Mouse (Mus musculus) naive thymus-derived CD4-positive, alpha-beta T cell, adult 2 months (primary cell): ENCODE measurements around the gene Polg2.

Experiments
- DNase-seq: peaks from one replicate; pipeline ENCODE4 v3.0.0-alpha.2; 2011; ENCODE audit warnings: low read depth

Gene Polg2

DNA sequence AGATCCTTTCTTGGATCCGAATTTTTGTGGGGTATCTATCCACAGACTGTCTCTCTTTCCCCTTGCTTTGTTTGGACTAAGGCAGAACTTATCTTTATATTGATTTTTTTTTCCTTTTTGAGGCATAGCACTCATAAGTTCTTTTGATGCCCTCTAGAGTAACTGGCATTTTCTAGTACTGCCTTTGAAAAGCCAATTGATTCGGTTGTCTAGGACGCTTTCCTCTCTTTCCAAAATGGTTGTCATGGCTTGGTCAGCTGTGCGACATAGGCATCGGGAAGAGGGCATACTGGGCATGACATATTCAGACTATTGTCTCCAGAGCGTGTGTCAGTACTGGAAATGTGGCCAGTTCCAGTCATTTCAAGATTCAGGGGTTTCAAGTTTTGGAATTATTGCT, 10.3 kb upstream of the Polg2 start:
- peak; percentile 33 for DNase-seq

DNA sequence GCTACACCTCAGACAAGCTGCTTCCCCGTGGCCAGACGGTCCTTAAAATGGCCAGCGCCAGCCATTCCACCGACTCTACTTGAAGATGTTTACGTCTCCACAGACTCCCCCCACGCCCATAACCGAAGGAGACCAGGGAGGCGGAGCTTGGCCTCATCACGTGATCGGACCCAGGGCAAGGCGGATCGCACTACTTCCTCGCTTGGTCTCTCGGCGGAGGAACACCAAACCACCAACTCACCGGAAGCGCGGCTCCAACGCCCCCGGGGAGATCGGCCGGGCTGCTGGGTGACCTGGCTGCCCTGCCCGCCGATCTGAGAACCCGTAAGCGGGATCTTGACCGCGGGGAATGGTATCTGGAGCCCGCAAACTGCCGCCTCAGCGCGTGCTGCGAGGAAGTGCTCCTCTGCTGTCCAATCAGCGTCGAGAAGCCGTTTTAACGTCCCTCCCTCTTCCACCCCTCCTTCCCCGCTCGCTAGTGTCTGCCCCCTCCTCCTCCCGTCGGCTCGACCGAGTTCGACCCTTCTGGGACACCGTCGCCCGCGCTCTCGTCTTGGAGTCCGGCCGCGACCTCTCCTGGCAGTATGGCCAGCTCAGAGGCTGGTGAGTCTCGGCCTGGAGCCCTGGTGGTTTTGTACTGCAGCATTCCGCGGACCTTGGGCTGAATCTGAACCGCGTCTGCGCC, 9.6 kb upstream of the Polg2 start, which contains the start of the genes Ddx5 and Cep95:
Gene Ddx5, minus strand, starts transcription at position 411 of the 685 bp plus-strand sequence.
Gene Cep95, plus strand, starts transcription at position 478 of the 685 bp plus-strand sequence.
- peak; percentile 100 for DNase-seq

- DNase-seq: peak; percentile 99
These were observed 8.9 kb upstream of the Polg2 start for GRCm38 (mm10) chr11:106788026-106788774.

DNA sequence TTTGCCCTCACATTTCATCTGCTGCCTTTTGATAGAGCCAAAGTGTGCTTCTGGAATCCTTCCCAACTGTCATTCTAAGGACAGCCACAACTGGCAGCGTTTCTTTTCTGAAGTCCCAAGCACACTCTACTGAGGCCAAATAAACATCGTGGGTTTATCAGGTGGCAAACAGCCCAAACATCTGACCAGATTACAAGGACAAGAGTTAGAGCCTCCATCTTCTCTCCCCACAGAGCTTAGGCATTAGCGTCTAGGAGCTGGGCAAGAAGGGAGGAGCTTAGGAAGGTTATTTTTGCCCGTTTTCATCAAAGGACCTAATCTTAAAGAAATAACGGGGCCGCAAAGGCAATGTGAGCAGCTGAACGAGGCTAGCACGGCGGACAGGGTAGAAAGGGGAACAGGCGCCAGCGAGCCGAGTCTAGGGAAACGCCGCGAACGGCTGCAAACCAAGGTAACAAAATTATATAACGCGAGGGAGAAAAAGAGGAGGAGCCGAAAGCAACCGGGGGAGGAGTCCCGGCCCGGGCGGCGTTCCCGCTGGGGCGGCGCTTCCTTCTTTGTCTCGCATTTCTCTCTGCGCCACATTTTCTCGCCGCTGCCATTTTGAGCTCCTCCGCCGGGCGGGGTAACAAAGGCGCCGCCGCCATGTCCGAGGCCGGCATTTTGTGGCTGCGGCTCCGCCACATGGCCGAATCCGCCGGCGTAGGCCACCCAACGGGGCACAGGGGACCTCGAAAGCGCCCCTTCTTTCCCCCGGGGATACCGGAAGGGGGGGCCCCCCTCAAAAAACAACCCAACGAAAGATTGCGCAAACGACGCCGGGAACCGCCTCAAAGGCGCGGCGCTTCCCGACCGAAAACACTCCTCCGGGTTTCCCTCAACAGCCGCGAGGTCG, 8.0 kb upstream of the Polg2 start:
- peak; percentile 88 for DNase-seq

DNA sequence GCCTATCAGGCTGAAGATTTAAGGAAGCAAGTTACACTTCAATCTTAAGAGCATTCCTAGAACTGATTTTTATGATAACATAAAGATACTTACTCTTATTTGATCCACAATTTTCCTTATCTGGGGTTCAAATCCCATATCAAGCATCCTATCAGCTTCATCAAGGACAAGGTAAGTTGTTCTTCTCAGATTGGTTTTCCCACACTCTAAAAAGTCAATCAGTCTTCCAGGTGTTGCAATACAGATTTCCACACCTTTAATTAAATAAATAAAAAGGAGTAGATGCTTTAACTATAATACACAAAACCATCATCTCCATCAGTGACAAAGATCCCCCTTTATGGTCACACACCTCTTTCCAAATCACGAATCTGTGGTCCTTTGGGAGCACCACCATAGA, 5.7 kb upstream of the Polg2 start:
- DNase-seq: peak; percentile 55

DNA sequence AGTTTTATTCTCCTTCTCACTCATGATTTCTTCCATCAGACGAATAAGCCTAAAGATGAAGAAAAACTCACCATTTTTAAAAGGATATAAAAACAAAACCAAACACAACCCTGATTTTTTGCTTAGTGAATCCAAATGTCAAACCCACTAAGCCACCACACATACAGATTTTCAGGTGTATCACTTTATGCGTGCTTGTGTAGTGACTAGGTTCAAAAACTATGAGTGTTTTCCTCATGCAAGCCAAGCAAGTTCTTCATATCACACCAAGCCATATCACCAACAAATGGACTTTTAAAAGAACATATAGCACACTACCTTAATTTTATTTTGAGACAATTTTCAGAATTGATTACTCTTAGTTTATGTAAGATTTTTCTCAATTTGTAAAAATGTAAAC, 5.1 kb upstream of the Polg2 start:
- peak; percentile 62 for DNase-seq

GRCm38 (mm10) chr11:106782841-106783764, 3.8 kb upstream of the Polg2 start:
- peak; percentile 70 for DNase-seq

GRCm38 (mm10) chr11:106782271-106782670, 2.9 kb upstream of the Polg2 start:
- peak; percentile 63 for DNase-seq

- peak; percentile 68 for DNase-seq
These were observed 1.4 kb upstream of the Polg2 start for GRCm38 (mm10) chr11:106780590-106781220.

GRCm38 (mm10) chr11:106780089-106780425, 720 bp upstream of the Polg2 start:
- no peak for DNase-seq

DNA sequence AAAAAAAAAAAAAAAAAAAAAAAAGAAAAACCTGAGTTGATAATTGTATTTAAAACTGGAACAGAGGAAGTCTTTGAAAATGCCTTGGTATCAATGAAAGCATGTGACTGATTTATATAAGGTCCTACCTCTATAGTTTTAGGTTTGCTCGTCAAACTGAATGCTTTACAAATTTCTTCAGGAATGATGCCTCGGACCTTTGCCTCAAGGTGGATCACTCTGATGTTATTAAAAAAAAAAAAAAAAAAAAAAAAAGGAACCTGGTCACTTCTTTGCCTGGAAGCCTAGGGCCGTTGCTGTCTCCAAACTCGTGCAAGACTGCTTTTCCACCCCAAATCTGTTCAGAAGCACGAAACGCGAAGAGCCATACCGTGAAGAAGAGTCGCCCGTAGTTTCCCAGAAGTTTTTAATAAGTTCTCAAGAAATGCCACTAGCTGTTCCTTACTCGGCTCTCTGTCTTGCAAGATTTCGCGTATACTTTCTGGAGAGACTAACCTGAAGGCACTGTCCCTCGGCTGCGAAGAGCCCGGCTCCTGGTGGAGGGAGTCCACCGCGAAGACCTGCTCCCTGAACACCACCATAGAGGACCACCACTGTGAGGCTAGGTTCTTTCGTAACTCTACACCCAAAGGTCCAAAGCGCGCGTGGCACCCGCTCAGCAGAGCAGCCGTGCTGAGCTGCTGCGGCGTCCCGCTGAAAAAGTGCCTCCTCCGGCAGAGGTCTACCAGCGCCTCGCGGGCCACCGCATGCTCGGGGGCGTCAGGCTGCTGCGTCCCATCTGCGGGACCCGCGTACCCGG, 549 bp downstream of the Polg2 start:
- no peak for DNase-seq

DNA sequence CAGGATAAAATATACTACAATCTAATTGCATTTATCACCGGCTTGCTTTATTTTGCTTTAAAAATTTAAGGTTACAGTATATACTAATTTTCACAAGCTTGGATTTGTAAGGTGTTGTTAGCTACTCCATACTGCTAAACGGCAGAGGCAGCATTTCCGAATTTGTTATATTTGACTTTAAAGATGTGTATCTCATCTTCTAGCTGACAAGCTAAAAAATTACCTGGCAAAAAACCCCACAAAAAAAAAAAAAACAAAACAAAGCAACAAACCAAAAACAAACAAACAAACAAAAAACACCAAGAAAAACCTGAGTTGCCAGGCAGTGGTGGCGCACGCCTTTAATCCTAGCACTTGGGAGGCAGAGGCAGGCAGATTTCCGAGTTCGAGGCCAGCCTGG, 1.2 kb downstream of the Polg2 start:
- DNase-seq: peak; percentile 48

DNA sequence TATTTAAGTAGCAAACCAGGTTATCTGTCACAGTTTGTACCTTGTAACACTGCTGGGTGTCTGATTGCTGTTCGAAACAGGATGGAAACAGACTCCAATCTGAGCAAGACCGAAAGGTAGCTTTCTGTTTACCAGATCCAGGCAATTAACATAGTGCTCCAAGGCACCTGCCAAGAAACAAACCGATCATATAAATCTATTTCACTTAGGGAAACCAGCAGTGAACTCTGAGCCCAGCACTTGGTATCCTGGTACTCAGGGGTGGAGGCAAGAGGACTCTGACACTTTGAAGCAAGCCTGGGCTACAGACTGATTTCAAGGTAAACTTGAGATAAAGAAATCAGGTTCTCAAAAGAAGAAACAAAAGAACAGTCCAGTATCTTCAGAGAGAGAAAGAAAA, 1.9 kb downstream of the Polg2 start:
- peak; percentile 52 for DNase-seq

- no peak for DNase-seq
These were observed 2.4 kb downstream of the Polg2 start for GRCm38 (mm10) chr11:106776960-106777359.

DNA sequence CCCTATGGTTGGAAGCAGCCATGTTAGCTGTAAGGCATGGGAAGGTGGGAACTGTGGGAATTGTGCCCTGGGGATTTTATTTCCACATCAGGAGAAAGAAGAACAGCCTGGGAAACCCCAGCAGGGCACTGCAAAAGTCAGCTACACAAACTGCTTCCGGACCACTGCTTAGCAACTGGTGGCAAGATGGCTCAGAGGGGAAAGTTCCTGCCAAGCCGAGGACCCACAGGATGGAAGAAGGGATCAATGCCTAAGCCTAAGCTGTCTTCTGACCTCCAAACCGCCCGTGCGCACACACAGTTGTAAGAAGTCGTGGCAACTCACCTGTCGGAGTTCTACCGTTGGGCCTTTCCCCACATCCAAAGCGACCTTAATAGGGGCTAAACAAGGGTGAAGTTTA, 6.3 kb downstream of the Polg2 start:
- DNase-seq: no peak

- peak; percentile 82 for DNase-seq
These were observed 9.0 kb downstream of the Polg2 start for GRCm38 (mm10) chr11:106770195-106770974.

GRCm38 (mm10) chr11:106767516-106767915, 11.8 kb downstream of the Polg2 start:
- no peak for DNase-seq

DNA sequence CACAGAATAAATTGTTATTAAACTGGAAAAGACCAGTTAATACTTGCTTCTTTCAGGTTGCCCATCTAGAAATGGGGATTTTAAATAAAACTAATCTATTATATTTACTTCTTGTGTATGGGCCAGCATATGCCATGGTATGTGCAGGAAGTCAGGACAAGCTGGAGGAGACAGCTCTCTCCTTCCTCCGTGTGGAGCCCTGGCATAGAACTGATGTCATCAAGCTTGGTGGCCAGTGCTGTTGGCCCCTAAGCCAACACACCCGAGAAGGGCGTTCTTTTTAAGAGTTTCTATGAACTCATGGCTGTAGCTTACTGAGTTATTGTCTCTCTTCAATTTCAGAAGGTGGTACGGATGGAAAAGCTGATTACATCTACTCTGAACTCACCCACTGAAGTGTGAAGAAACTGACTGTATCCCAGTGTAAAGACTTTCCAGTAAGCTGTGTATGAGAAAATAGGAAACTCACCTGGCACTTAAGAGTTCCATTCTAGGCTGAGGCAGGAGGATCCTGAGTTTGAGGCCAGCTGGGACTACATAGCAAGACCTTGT, 12.7 kb downstream of the Polg2 start:
- DNase-seq: no peak

DNA sequence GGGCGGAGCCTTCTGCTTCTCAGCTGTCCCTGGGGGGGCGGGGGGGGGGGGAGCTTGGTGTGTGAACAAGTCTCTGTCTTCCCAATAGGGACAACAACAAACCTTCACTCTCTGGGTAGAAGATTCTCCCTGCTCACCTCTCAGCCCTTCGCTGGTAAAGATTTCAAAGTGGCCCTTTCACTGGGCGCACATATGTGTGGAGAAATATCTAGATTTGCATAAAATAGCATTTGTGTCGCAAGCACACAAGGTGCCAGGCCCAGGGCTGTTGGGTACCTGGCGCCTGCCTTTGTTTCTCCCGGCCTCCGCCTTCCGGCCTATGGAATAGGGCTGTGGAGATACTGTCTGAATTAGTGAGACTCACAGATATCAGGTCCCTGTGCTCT, 16.5 kb downstream of the Polg2 start:
- no peak for DNase-seq
